Mouse (Mus musculus): Measurements from ENCODE around the gene Otof. TPM values are rescaled to one million over a fixed set of nuclear protein-coding genes. Genes with fewer than 3 reads are reported as not detected.

Gene Otof
- polyA plus RNA-seq, 1 experiment from 2014 or later, result 1.2 TPM

DNA sequence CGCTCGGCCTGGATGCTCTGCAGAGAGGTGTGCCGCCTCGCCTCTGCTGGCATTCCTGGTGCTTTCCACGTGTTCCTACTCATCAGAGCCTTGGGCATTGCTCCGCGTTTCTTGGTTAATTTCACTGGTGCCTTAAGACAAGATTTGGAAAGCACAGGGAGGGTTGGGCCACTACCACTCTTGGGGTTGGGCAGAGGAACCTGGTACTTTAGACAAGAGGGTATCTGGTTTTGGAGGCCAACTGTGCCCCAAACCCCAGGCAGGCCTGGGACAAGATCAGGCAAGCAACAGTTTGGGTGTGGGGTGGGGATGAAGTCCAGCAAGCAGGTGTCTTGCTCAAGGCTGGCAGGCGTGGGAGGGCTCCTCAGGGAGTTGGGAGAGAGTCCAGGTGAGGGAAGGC lies 94.3 kb downstream of the Otof start:
- WGBS, result 77% methylated on average over 8 of the region's 8 CpGs

DNA sequence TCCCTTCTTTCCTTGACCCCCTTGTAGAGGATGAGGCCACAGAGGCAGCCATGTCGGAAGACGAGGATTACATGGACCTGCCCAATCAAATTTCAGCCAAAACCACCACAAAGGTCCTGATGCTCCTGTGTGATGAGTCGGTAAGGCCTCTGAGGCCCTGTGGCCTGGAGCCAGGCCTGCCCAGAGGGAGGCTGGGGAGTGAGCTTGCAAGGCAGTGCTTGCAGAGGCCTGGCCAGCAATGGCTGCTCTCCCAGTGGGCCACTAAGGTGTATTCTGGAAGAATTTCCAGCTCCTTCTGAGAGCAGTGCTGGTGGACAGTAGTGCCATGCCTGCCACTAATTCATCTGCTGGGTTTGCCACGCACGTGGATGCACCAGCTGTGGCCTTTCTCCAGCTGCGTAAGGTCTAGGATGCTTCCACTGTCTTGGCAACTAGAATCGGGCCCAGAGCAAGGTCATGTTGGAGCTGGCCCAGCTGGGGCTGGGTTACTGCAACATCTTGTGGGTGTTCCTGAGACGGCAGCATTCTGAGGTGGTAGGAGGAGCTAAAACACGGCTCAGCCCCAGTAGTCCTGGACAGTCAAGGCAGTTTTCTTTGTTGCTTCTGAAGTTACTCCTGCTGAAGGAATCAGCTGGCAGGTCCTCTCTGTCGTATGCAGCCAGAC lies 103.2 kb downstream of the Otof start:
- no peaks in the 10 kb centered on the region for H3K9me3 ChIP-seq
- no peaks in the 10 kb centered on the region for H3K27me3 ChIP-seq
- H3K4me2 ChIP-seq (replicated peaks), result no peak overlapping the region
- no peak overlapping the region for H3K9ac ChIP-seq (replicated peaks)
- WGBS, result 89% methylated on average over 10 of the region's 10 CpGs
- H3K4me3 ChIP-seq (replicated peaks), result no peak overlapping the region
- no peak for ATAC-seq
- no peaks in the 10 kb centered on the region for H3K36me3 ChIP-seq
- no peaks in the 10 kb centered on the region for H3K4me1 ChIP-seq (replicated peaks)
- H3K27ac ChIP-seq, result no peak overlapping the region

More for the DNA sequence above, 94.3 kb downstream of the Otof start:
- H3K9me3 ChIP-seq, result no peaks in the 10 kb centered on the region
- no peak overlapping the region for H3K9ac ChIP-seq (replicated peaks)
- H3K27ac ChIP-seq, result no peak overlapping the region
- H3K4me2 ChIP-seq (replicated peaks), result no peak overlapping the region
- H3K27me3 ChIP-seq, result no peaks in the 10 kb centered on the region
- no peaks in the 10 kb centered on the region for H3K36me3 ChIP-seq
- H3K4me3 ChIP-seq (replicated peaks), result no peak overlapping the region
- ATAC-seq, result no peak
- no peaks in the 10 kb centered on the region for H3K4me1 ChIP-seq (replicated peaks)

DNA sequence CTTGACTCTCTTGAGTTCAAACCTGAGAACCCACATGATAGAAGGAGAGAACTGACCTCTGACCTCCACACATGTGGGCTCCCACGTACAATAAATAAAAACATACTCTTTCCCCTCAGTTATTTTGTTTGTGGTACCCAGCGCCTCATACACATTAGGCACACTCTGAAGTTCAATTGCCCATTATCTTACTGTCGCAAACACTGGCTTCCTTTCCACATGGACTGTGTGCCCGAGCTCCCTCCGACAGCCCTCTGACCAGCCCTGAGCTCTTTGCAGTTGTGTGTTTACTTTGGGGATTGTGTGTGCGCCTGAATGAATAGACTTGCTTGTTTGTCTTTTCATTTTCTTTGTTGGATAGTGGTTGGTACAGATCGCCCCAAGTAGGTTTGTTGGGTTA lies 105.1 kb downstream of the Otof start:
- Histone ChIP-seq H3K27ac (no peak overlapping the region), H3K36me3 (no peaks in the 10 kb centered on the region), H3K4me3 (replicated peaks) (no peak overlapping the region), H3K9me3 (no peaks in the 10 kb centered on the region), H3K9ac (replicated peaks) (no peak overlapping the region), H3K4me2 (replicated peaks) (no peak overlapping the region), H3K27me3 (no peaks in the 10 kb centered on the region), H3K4me1 (replicated peaks) (no peaks in the 10 kb centered on the region)
- no peak for ATAC-seq
- WGBS, result 71% methylated on average over 7 of the region's 7 CpGs

DNA sequence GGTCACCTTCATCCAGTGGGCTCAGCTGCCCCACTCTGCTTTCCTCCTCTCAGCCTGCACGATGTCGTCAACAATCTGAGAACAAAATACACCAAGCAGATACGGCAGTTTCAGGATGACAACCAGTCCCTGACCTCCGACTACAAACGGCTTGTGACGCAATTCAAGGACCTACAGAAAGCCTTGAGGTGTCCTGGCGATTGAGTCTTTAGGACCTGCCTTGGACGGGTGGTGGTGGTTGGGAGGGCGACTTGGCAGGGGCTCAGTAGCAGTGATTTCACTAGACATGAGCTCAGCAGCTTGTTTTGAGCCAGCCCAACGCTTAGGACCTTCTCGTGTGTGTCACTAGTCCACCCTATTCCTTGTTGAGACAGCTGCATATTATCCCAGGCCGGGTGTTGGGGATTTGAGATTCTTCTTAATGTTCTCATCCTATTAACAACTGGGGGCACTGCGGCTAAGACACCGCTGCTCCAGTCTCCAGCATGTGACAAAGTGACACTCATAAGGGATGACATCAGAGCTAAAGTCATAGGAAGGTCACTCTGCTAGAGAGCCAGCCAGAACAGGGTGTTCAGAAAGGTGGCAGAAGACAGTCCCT lies 106.1 kb downstream of the Otof start:
- no peaks in the 10 kb centered on the region for H3K36me3 ChIP-seq
- H3K27me3 ChIP-seq, result no peaks in the 10 kb centered on the region
- H3K9ac ChIP-seq (replicated peaks), result no peak overlapping the region
- H3K4me3 ChIP-seq (replicated peaks), result no peak overlapping the region
- ATAC-seq, result no peak
- no peaks in the 10 kb centered on the region for H3K9me3 ChIP-seq
- 89% methylated on average over 14 of the region's 14 CpGs for WGBS
- H3K27ac ChIP-seq, result no peak overlapping the region
- no peak overlapping the region for H3K4me2 ChIP-seq (replicated peaks)
- no peaks in the 10 kb centered on the region for H3K4me1 ChIP-seq (replicated peaks)

DNA sequence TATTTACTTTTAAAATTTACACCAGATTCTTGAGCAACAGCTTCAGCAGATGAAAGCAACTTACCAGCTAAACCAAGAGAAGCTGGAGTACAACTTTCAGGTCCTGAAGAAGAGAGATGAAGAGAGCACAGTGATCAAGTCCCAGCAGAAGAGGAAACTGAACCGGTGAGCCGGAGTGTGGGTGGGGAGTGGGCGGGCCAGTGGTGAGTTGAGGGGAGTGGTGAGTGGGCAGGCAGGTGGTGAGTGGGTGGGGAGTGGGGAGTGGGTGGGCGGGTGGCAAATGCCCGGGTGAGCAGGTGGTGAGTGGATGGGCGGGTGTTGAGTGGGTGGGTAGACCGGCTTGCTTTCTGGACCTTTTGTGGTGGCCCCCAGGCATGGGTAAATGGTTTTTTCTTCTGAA lies 106.6 kb downstream of the Otof start:
- Histone ChIP-seq H3K9ac (replicated peaks) (no peak overlapping the region), H3K36me3 (no peaks in the 10 kb centered on the region), H3K4me3 (replicated peaks) (no peak overlapping the region), H3K27me3 (no peaks in the 10 kb centered on the region), H3K9me3 (no peaks in the 10 kb centered on the region), H3K27ac (no peak overlapping the region), H3K4me2 (replicated peaks) (no peak overlapping the region), H3K4me1 (replicated peaks) (no peaks in the 10 kb centered on the region)
- WGBS, result 85% methylated on average over 7 of the region's 7 CpGs
- ATAC-seq, result no peak

DNA sequence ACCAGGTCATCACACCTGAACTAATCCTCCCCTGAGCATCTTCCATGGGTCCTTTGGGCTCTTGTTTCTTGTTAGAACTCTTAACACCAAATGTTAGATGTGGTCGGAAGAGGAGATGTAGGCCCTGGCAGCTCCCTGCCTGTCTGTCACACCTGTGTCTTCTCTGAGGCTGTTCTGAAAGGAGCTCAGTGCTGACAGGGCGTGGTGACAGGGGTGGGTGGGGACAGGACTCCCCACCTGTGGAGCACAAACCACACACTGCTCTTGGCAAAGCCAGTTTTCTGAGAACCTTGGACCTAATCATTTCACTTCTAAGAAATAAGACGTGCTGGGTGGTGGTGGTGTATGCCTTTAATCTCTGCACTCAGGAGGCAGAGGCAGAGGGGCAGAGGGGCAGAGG lies 108.1 kb downstream of the Otof start:
- 70% methylated on average over 3 of the region's 3 CpGs for WGBS
- no peak overlapping the region for H3K4me2 ChIP-seq (replicated peaks)

DNA sequence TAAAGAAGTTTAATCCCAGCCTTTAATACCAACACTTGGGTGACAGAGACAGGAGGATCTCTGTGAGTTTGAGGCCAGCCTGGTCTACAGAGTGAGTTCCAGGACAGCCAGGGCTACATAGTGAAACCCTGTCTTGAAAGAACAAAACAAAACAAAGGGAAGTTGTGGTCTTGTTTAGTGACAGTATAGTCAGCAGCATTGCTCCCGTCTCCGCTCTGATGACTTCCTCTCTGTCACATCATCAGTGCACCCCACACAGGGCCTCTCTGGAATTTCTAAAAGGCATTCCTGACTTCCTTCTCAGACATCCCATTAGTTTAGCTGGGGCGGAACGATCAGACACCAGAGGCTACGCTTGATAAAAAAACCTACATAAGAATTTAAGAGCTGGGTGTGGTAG lies 117.8 kb downstream of the Otof start:
- Histone ChIP-seq H3K27me3 (peaks cover 22% of the 10 kb centered on the region), H3K9me3 (no peaks in the 10 kb centered on the region), H3K9ac (replicated peaks) (no peak overlapping the region), H3K4me1 (replicated peaks) (peaks cover 7% of the 10 kb centered on the region), H3K4me3 (replicated peaks) (no peak overlapping the region), H3K27ac (no peak overlapping the region), H3K36me3 (no peaks in the 10 kb centered on the region), H3K4me2 (replicated peaks) (no peak overlapping the region)
- 79% methylated on average over 5 of the region's 5 CpGs for WGBS
- ATAC-seq, result no peak

More for the DNA sequence above, 108.1 kb downstream of the Otof start:
- H3K9ac ChIP-seq (replicated peaks), result no peak overlapping the region
- no peaks in the 10 kb centered on the region for H3K4me1 ChIP-seq (replicated peaks)
- no peaks in the 10 kb centered on the region for H3K9me3 ChIP-seq
- no peaks in the 10 kb centered on the region for H3K27me3 ChIP-seq
- H3K36me3 ChIP-seq, result no peaks in the 10 kb centered on the region
- no peak overlapping the region for H3K27ac ChIP-seq
- ATAC-seq, result no peak
- no peak overlapping the region for H3K4me3 ChIP-seq (replicated peaks)

DNA sequence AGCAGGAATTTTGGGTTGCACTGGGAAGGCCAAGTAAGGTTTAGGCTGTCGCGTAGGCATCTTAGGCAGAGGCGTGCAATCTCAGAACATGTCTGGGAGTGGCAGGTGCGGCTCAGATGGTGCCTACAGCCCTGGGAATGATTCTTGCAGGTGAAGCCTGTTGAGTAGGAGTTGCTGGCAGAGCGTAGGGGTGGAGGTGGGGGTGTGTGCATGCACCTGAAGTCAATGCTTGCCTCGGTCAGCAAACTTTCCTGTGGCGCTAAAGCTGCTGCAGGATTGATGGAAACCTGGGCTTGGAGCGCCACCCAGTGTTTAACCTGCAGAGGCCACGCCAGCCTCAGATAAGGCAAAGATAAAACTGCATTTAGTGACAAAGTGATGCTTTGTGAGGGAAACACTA lies 118.6 kb downstream of the Otof start:
- Histone ChIP-seq H3K36me3 (no peaks in the 10 kb centered on the region), H3K4me2 (replicated peaks) (peak overlapping the region; percentile 51), H3K27ac (no peak overlapping the region), H3K9me3 (no peaks in the 10 kb centered on the region), H3K9ac (replicated peaks) (no peak overlapping the region; the same call in 1 of the 2 replicates), H3K4me1 (replicated peaks) (peaks cover 7% of the 10 kb centered on the region), H3K27me3 (peaks cover 22% of the 10 kb centered on the region), H3K4me3 (replicated peaks) (peak overlapping the region; percentile 27)
- WGBS, result 4% methylated on average over 9 of the region's 9 CpGs
- peak; percentile 77 for ATAC-seq

DNA sequence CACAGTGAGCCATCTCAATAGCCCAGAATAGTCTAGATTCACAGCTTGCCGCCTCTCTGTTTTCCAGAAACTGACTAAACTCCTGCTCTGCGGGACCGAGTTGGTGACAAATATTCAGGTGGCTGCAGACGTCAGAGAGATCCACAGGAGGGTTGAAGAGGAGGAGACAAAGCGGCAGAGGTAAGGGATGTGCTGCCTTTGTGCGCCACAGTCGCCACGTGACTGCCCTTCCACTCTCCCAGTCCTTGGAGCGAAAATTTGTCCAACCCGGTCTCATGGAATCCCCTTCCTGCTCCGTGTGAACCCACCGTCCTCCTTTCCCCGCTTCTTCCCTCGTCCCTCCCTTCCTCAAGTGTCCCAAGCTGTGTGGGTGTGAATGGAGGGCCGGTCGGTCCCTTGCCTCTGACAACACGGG lies 119.1 kb downstream of the Otof start:
- 4% methylated on average over 17 of the region's 17 CpGs for WGBS
- H3K36me3 ChIP-seq, result no peaks in the 10 kb centered on the region
- H3K9ac ChIP-seq (replicated peaks), result no peak overlapping the region; the same call in 1 of the 2 replicates
- H3K4me3 ChIP-seq (replicated peaks), result peak overlapping the region; percentile 27
- H3K4me2 ChIP-seq (replicated peaks), result peak overlapping the region; percentile 51
- peak; percentile 45; the same call in 1 of the 2 replicates for ATAC-seq
- peaks cover 7% of the 10 kb centered on the region for H3K4me1 ChIP-seq (replicated peaks)
- no peak overlapping the region for H3K27ac ChIP-seq
- no peaks in the 10 kb centered on the region for H3K9me3 ChIP-seq
- H3K27me3 ChIP-seq, result peaks cover 22% of the 10 kb centered on the region

DNA sequence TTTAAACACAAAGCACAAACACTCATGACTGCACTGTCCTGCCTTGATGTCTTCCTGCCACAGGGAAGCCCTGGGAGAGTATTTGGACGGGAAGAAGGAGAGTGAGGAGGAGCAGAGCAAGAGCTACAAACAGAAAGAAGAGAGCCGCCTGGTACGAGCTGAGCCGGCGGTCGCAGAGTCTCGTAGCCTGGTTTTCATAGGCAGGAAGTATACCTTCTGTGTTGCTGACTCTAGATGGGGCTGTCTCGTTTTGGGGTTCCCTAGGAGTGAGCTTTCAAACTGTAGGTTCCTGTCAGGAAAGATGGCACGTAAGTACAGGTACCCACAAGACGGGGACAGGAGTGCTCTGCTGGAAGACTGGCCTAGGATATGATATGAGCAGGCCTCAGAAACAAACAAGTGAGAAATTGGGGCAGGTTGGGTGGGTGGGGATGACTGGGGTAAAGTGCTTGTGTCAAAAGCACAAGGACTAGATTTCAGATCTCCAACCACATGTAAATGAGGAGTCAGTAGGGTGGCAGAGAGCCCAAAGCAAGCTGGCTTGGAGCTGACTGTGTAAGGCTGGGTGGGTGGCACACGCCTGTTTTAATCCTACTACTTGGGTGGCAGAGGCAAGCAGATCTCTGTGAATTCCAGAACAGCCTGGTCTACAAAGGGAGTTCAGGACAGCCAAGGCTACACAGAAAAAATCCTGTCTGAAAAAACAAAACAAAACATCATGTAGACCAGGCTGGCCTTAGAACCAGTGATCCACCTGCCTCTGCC lies 119.9 kb downstream of the Otof start:
- ATAC-seq, result no peak
- H3K4me2 ChIP-seq (replicated peaks), result no peak overlapping the region

DNA sequence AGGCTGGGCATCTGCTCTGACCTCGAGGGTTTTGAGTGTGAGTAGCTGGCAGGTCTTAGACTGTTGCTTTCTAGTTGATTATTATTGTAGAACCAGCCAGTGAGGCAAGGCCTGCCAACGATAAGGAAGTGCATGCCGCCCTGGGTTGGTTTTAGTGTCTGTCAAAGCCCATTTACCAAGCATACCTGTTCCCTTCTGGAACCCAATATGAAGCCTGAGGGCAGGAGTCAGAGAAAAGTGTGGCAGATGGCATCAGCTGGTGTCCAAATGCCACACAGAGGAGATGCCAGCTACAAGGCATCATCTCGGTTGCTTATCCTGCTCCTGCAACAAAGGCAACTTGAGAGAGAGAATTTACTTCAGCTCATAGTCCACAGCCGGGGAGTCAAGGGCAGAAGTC lies 120.9 kb downstream of the Otof start:
- no peak for ATAC-seq
- peaks cover 7% of the 10 kb centered on the region for H3K4me1 ChIP-seq (replicated peaks)
- 81% methylated on average over 5 of the region's 5 CpGs for WGBS

More for the DNA sequence above, 119.9 kb downstream of the Otof start:
- no peak overlapping the region for H3K9ac ChIP-seq (replicated peaks)
- H3K36me3 ChIP-seq, result no peaks in the 10 kb centered on the region
- no peaks in the 10 kb centered on the region for H3K9me3 ChIP-seq
- WGBS, result 82% methylated on average over 11 of the region's 11 CpGs
- H3K27me3 ChIP-seq, result peaks cover 22% of the 10 kb centered on the region
- H3K4me1 ChIP-seq (replicated peaks), result peaks cover 7% of the 10 kb centered on the region
- H3K4me3 ChIP-seq (replicated peaks), result no peak overlapping the region
- H3K27ac ChIP-seq, result no peak overlapping the region

More for the DNA sequence above, 120.9 kb downstream of the Otof start:
- no peaks in the 10 kb centered on the region for H3K36me3 ChIP-seq
- no peak overlapping the region for H3K4me2 ChIP-seq (replicated peaks)
- H3K4me3 ChIP-seq (replicated peaks), result no peak overlapping the region
- H3K27me3 ChIP-seq, result peaks cover 22% of the 10 kb centered on the region
- no peaks in the 10 kb centered on the region for H3K9me3 ChIP-seq
- no peak overlapping the region for H3K27ac ChIP-seq
- no peak overlapping the region for H3K9ac ChIP-seq (replicated peaks)

Data from midbrain, embryonic 13.5 days (tissue).